Mouse (Mus musculus): ENCODE measurements around the gene Clptm1. TPM values are rescaled to one million over a fixed set of nuclear protein-coding genes. Genes with fewer than 3 reads are reported as not detected.

The Clptm1 gene
- polyA plus RNA-seq, 1 experiment from 2014 or later = 45.2 TPM

GRCm38 (mm10) chr7:19603849-19604605 lies 60.8 kb downstream of the Clptm1 start, which contains the start of gene Clasrp:
TSS of gene Clasrp (minus strand) at chr7:19604486.
- Histone ChIP-seq H3K4me1 (replicated peaks) (peaks cover 38% of the 10 kb centered on the region), H3K4me3 (replicated peaks) (peak within 1 kb of the TSS; percentile 97), H3K36me3 (peaks cover 34% of the 10 kb centered on the region), H3K4me2 (peak within 1 kb of the TSS; percentile 87), H3K9ac (peak within 1 kb of the TSS; percentile 95), H3K27me3 (no peaks in the 10 kb centered on the region), H3K27ac (peak within 1 kb of the TSS; percentile 84), H3K9me3 (replicated peaks) (no peaks in the 10 kb centered on the region)
- peak; percentile 93 for ATAC-seq (ENCODE audit: low read depth)
- peak; percentile 92 for DNase-seq
- WGBS (ENCODE audit: insufficient replicate concordance) = under 1% methylated on average over 57 of the region's 57 CpGs

GRCm38 (mm10) chr7:19603055-19603454 lies 61.8 kb downstream of the Clptm1 start:
- Histone ChIP-seq H3K9ac (peak overlapping the region; percentile 95), H3K27me3 (no peaks in the 10 kb centered on the region), H3K27ac (no peak overlapping the region), H3K4me3 (replicated peaks) (peak overlapping the region; percentile 97), H3K36me3 (peaks cover 43% of the 10 kb centered on the region), H3K9me3 (replicated peaks) (no peaks in the 10 kb centered on the region), H3K4me1 (replicated peaks) (peaks cover 38% of the 10 kb centered on the region), H3K4me2 (peak overlapping the region; percentile 87)
- ATAC-seq (ENCODE audit: low read depth) (no peak), DNase-seq (no peak)
- WGBS (ENCODE audit: insufficient replicate concordance) = 62% methylated on average over 12 of the region's 12 CpGs

- H3K9me3 ChIP-seq (replicated peaks) = no peaks in the 10 kb centered on the region
- DNase-seq (no peak), ATAC-seq (ENCODE audit: low read depth) (no peak)
- no peaks in the 10 kb centered on the region for H3K27me3 ChIP-seq
- peaks cover 38% of the 10 kb centered on the region for H3K4me1 ChIP-seq (replicated peaks)
- H3K9ac ChIP-seq = no peak overlapping the region
- H3K27ac ChIP-seq = no peak overlapping the region
- no peak overlapping the region for H3K4me3 ChIP-seq (replicated peaks)
- WGBS (ENCODE audit: insufficient replicate concordance) = 82% methylated on average over 5 of the region's 5 CpGs
- H3K4me2 ChIP-seq = no peak overlapping the region
- peaks cover 58% of the 10 kb centered on the region for H3K36me3 ChIP-seq
These were observed 64.3 kb downstream of the Clptm1 start for GRCm38 (mm10) chr7:19600562-19600961.

GRCm38 (mm10) chr7:19593061-19593730 lies 71.6 kb downstream of the Clptm1 start:
- no peaks in the 10 kb centered on the region for H3K27me3 ChIP-seq
- H3K9me3 ChIP-seq (replicated peaks) = no peaks in the 10 kb centered on the region
- H3K9ac ChIP-seq = peak overlapping the region; percentile 28; the same call in 1 of the 2 replicates
- H3K36me3 ChIP-seq = peaks cover 88% of the 10 kb centered on the region
- no peak overlapping the region for H3K4me3 ChIP-seq (replicated peaks)
- peaks cover 22% of the 10 kb centered on the region for H3K4me1 ChIP-seq (replicated peaks)
- peak; percentile 84 for ATAC-seq (ENCODE audit: low read depth)
- peak overlapping the region; percentile 66 for H3K27ac ChIP-seq
- WGBS (ENCODE audit: insufficient replicate concordance) = 40% methylated on average over 10 of the region's 10 CpGs
- H3K4me2 ChIP-seq = 0 out of 2 replicates have a peak overlapping the region, but pooled peaks have one; percentile 17
- DNase-seq = peak; percentile 37

- Histone ChIP-seq H3K4me3 (replicated peaks) (no peak overlapping the region), H3K27me3 (no peaks in the 10 kb centered on the region), H3K4me1 (replicated peaks) (peaks cover 22% of the 10 kb centered on the region), H3K4me2 (no peak overlapping the region), H3K36me3 (peaks cover 98% of the 10 kb centered on the region), H3K27ac (no peak overlapping the region), H3K9me3 (replicated peaks) (no peaks in the 10 kb centered on the region), H3K9ac (no peak overlapping the region)
- ATAC-seq (ENCODE audit: low read depth) (peak; percentile 32), DNase-seq (peak; percentile 72)
- WGBS (ENCODE audit: insufficient replicate concordance) = 47% methylated on average over 3 of the region's 3 CpGs
These were observed 74.9 kb downstream of the Clptm1 start for GRCm38 (mm10) chr7:19589917-19590316.

- DNase-seq (peak; percentile 51), ATAC-seq (ENCODE audit: low read depth) (no peak)
- H3K9ac ChIP-seq = no peak overlapping the region
- H3K36me3 ChIP-seq = peaks cover 99% of the 10 kb centered on the region
- no peak overlapping the region for H3K27ac ChIP-seq
- H3K4me1 ChIP-seq (replicated peaks) = peaks cover 20% of the 10 kb centered on the region
- H3K9me3 ChIP-seq (replicated peaks) = no peaks in the 10 kb centered on the region
- H3K4me2 ChIP-seq = no peak overlapping the region
- H3K27me3 ChIP-seq = no peaks in the 10 kb centered on the region
- WGBS (ENCODE audit: insufficient replicate concordance) = 36% methylated on average over 3 of the region's 3 CpGs
- H3K4me3 ChIP-seq (replicated peaks) = no peak overlapping the region
These were observed 75.6 kb downstream of the Clptm1 start for GRCm38 (mm10) chr7:19589207-19589606.

GRCm38 (mm10) chr7:19586269-19586668 lies 78.6 kb downstream of the Clptm1 start:
- Histone ChIP-seq H3K9ac (no peak overlapping the region), H3K9me3 (replicated peaks) (no peaks in the 10 kb centered on the region), H3K27me3 (no peaks in the 10 kb centered on the region), H3K27ac (no peak overlapping the region), H3K36me3 (peaks cover 99% of the 10 kb centered on the region), H3K4me2 (no peak overlapping the region), H3K4me3 (replicated peaks) (no peak overlapping the region), H3K4me1 (replicated peaks) (no peaks in the 10 kb centered on the region)
- WGBS (ENCODE audit: insufficient replicate concordance) = 93% methylated on average over 46 of the region's 46 CpGs
- ATAC-seq (ENCODE audit: low read depth) (no peak), DNase-seq (no peak)

Other genes starting within 250 kb of the Clptm1 start
- 1.3 and 1.6 TPM in 2 replicates for gene Mark4, start 206.2 kb downstream of the Clptm1 start, polyA plus RNA-seq (2015; fragmentation: Nextera tagmentation; extraction: Ambion mirVana)
- 0.83 and 1.0 TPM in 2 replicates for gene Exoc3l2, start 201.7 kb downstream of the Clptm1 start, polyA plus RNA-seq (2015; fragmentation: Nextera tagmentation; extraction: Ambion mirVana)
- 1.3 TPM in 2 replicates for gene Bloc1s3, start 156.7 kb downstream of the Clptm1 start, polyA plus RNA-seq (2015; fragmentation: Nextera tagmentation; extraction: Ambion mirVana)
- gene Trappc6a, start 156.6 kb downstream of the Clptm1 start, polyA plus RNA-seq (2015; fragmentation: Nextera tagmentation; extraction: Ambion mirVana) = 39.5 and 45.2 TPM in 2 replicates
- gene Nkpd1, start 147.2 kb downstream of the Clptm1 start, polyA plus RNA-seq (2015; fragmentation: Nextera tagmentation; extraction: Ambion mirVana) = not detected in 2 replicates
- 7.8 and 8.3 TPM in 2 replicates for gene Ppp1r37, start 102.0 kb downstream of the Clptm1 start, polyA plus RNA-seq (2015; fragmentation: Nextera tagmentation; extraction: Ambion mirVana)
- gene Zfp296, start 87.7 kb downstream of the Clptm1 start, polyA plus RNA-seq (2015; fragmentation: Nextera tagmentation; extraction: Ambion mirVana) = 1.3 and 1.5 TPM in 2 replicates
- gene Gemin7, start 87.4 kb downstream of the Clptm1 start, polyA plus RNA-seq (2015; fragmentation: Nextera tagmentation; extraction: Ambion mirVana) = 84.9 and 92.7 TPM in 2 replicates
- 14.3 and 15.7 TPM in 2 replicates for gene Clasrp, start 60.5 kb downstream of the Clptm1 start, polyA plus RNA-seq (2015; fragmentation: Nextera tagmentation; extraction: Ambion mirVana)
- 1.6 and 1.7 TPM in 2 replicates for gene Relb, start 35.6 kb downstream of the Clptm1 start, polyA plus RNA-seq (2015; fragmentation: Nextera tagmentation; extraction: Ambion mirVana)
- 568 and 648 TPM in 2 replicates for gene Apoc2, start 12.9 kb upstream of the Clptm1 start, polyA plus RNA-seq (2015; fragmentation: Nextera tagmentation; extraction: Ambion mirVana)
- 5.6 and 7.5 TPM in 2 replicates for gene Gm44805, start 16.4 kb upstream of the Clptm1 start, polyA plus RNA-seq (2015; fragmentation: Nextera tagmentation; extraction: Ambion mirVana)
- gene Apoc4, start 16.4 kb upstream of the Clptm1 start, polyA plus RNA-seq (2015; fragmentation: Nextera tagmentation; extraction: Ambion mirVana) = 58.3 and 74.0 TPM in 2 replicates
- gene Apoc1, start 27.6 kb upstream of the Clptm1 start, polyA plus RNA-seq (2015; fragmentation: Nextera tagmentation; extraction: Ambion mirVana) = 247 and 261 TPM in 2 replicates
- gene Apoe, start 34.2 kb upstream of the Clptm1 start, polyA plus RNA-seq (2015; fragmentation: Nextera tagmentation; extraction: Ambion mirVana) = 1,390 and 1,411 TPM in 2 replicates
- gene Tomm40, start 50.4 kb upstream of the Clptm1 start, polyA plus RNA-seq (2015; fragmentation: Nextera tagmentation; extraction: Ambion mirVana) = 125 and 138 TPM in 2 replicates
- gene Nectin2, start 85.5 kb upstream of the Clptm1 start, polyA plus RNA-seq (2015; fragmentation: Nextera tagmentation; extraction: Ambion mirVana) = 17.9 and 18.2 TPM in 2 replicates
- gene Bcam, start 106.0 kb upstream of the Clptm1 start, polyA plus RNA-seq (2015; fragmentation: Nextera tagmentation; extraction: Ambion mirVana) = 7.2 and 7.9 TPM in 2 replicates
- 1.2 and 1.3 TPM in 2 replicates for gene Cblc, start 131.8 kb upstream of the Clptm1 start, polyA plus RNA-seq (2015; fragmentation: Nextera tagmentation; extraction: Ambion mirVana)
- 3.0 and 3.9 TPM in 2 replicates for gene Bcl3, start 157.7 kb upstream of the Clptm1 start, polyA plus RNA-seq (2015; fragmentation: Nextera tagmentation; extraction: Ambion mirVana)
- not detected in 2 replicates for gene Gm19345, start 187.0 kb upstream of the Clptm1 start, polyA plus RNA-seq (2015; fragmentation: Nextera tagmentation; extraction: Ambion mirVana)
- not detected in 2 replicates for gene Ceacam16, start 196.3 kb upstream of the Clptm1 start, polyA plus RNA-seq (2015; fragmentation: Nextera tagmentation; extraction: Ambion mirVana)
- gene Ceacam19, start 222.9 kb upstream of the Clptm1 start, polyA plus RNA-seq (2015; fragmentation: Nextera tagmentation; extraction: Ambion mirVana) = not detected in 2 replicates